Mouse (Mus musculus) hindbrain, embryonic 14.5 days (tissue): ENCODE measurements around the gene Atp6v1f. TPM values are rescaled to one million over a fixed set of nuclear protein-coding genes. Genes with fewer than 3 reads are reported as not detected.

Source experiments
- ATAC-seq: fragments of 200-750 bp; cut with Nextera tagmentation; 2 replicates; pipeline ENCODE4 v1.8.0; 2017; ENCODE audit warnings: moderate number of reproducible peaks, mild to moderate bottlenecking, moderate TSS enrichment, moderate library complexity; ENCODE audit not compliant: low FRiP score
- DNase-seq: peaks from one replicate; pipeline ENCODE4 v3.0.0-alpha.2; 2015; ENCODE audit warnings: low spot score
- H3K27ac ChIP-seq: fragments of 300-500 bp; sonication (generic); 2 replicates; pipeline ENCODE4 v1.5.1; 2014; ENCODE audit warnings: mild to moderate bottlenecking, moderate library complexity
- H3K27me3 ChIP-seq: fragments of 300-500 bp; sonication (generic); 2 replicates; pipeline ENCODE4 v1.6.1; 2014; ENCODE audit warnings: mild to moderate bottlenecking, low read length, mixed read lengths; ENCODE audit not compliant: control insufficient read depth, insufficient read depth
- H3K36me3 ChIP-seq: fragments of 300-500 bp; sonication (generic); replicated peaks from 2 replicates; pipeline ENCODE4 v1.6.1; 2014; ENCODE audit not compliant: control insufficient read depth, insufficient read depth
- H3K4me1 ChIP-seq: fragments of 300-500 bp; sonication (generic); replicated peaks from 2 replicates; pipeline ENCODE4 v1.6.1; 2014; ENCODE audit warnings: antibody characterized with exemption, low read length, mixed read lengths; ENCODE audit not compliant: control insufficient read depth, insufficient read depth
- H3K4me2 ChIP-seq: fragments of 300-500 bp; sonication (generic); replicated peaks from 2 replicates; pipeline ENCODE4 v1.6.1; 2014; ENCODE audit warnings: mild to moderate bottlenecking, moderate library complexity
- H3K4me3 ChIP-seq: fragments of 300-500 bp; sonication (generic); replicated peaks from 2 replicates; pipeline ENCODE4 v1.5.1; 2014; ENCODE audit warnings: mild to moderate bottlenecking, low read length
- H3K9ac ChIP-seq: fragments of 300-500 bp; sonication (generic); 2 replicates; pipeline ENCODE4 v1.6.1; 2014
- H3K9me3 ChIP-seq: fragments of 300-500 bp; sonication (generic); 2 replicates; pipeline ENCODE4 v1.6.1; 2016; ENCODE audit warnings: low read length; ENCODE audit not compliant: control insufficient read depth
- WGBS: fragments of 180-500 bp; shearing (Covaris S2); extraction: QIAGEN DNeasy Blood & Tissue Kit; methylation state at CpG from one replicate; pipeline ENCODE4 v1.1.7; 2014; 5-methylcytosine and 5-hydroxymethylcytosine counted together
- polyA plus RNA-seq: library from polyadenylated mRNA; unstranded; fragments of >200 nt; fragmentation: Nextera tagmentation; extraction: Ambion mirVana; gene quantifications from 2 replicates; pipeline ENCODE4 v1.2.1, GENCODE M21; 2014

The Atp6v1f gene
- polyA plus RNA-seq, 1 experiment from 2014 or later = 346 TPM

DNA sequence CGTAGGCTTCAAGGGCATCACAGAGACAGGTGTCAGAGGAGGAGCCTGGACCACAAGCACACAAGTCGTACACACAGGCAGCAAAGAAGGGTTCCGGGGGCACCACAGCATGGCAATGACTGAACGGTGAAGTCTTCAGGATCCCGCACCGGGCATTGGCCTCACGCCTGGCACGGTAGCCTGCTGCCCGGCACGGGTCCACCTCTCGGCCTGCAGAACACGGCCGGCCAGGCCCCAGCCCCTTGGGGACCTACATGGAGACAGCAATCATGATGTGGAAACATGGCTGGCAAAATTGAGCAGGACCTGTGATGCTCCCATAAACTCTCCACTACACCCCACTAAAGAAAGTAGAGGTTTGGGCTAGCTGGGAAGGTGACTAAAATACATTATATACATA lies 15.2 kb downstream of the Atp6v1f start:
- H3K9me3 ChIP-seq = no peaks in the 10 kb centered on the region
- H3K36me3 ChIP-seq = no peaks in the 10 kb centered on the region
- H3K27me3 ChIP-seq = peaks cover 5% of the 10 kb centered on the region; the same call in 1 of the 2 replicates
- DNase-seq = no peak
- H3K4me2 ChIP-seq = no peak overlapping the region
- H3K9ac ChIP-seq = no peak overlapping the region
- no peak overlapping the region for H3K27ac ChIP-seq
- ATAC-seq = no peak
- H3K4me3 ChIP-seq = no peak overlapping the region
- 94% methylated on average over 13 of the region's 13 CpGs for WGBS
- H3K4me1 ChIP-seq = 0 out of 2 replicates have a peak, but pooled peaks cover 7% of the 10 kb centered on the region

DNA sequence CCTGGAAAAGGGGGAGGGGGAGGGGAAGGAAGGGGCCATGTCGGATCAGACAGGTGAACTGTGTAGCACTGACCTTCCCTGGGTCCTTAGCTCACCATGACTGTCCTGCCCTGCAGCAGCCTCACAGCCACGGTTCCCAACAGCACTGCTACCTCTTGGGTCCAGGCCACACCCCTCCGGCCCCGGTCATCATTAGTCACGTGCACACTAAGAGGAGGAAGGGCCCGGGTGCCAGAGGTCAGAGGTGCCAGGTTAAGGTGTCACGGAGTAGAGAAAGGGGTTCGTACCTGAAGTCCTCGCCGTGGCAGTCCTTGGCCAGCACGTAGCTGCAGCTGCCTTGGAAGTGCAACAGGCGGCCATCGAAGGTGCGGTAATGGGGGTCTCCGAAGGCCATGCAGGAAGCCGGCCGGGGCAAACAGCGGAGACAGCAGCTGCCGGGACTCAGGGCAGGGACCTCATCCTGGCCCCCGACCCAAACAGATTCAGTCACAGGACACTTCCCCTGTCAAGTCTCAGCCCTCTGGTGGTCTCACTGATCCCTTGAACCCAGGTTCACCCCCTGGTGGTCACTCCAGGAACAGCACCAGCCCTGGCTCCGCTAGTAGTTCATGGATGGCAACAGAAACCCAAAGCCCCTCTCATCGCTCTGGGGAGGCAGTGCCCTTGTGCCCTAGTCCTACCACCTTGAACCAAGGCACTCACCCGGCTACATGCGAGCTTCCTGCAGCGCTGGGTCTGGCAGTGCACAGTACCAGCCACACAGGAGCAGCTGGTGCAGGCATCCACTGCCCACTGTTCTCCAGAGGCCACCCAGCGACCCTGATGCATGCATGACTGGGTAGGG lies 17.4 kb downstream of the Atp6v1f start:
- peak overlapping the region; percentile 20; the same call in 1 of the 2 replicates for H3K9ac ChIP-seq
- WGBS = 9% methylated on average over 26 of the region's 26 CpGs

DNA sequence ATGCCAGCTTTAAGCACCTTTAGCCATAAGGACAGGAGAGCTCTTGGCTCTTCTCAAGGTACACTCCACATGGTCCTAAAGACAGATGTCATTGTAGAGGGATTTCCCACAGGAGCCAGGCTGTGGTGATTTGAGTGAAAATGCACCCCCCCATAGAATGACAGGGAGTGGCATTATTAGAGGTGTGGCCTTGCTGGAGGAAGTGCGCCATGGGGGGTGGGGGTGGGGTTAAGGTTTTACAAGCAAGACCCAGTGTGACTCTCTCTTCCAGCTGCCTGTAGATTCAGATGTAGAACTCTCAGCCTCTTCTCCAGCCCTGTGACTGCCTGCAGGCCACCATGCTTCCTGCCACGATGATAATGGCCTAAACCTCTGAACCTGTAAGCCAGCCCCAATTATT lies 18.4 kb downstream of the Atp6v1f start:
- ATAC-seq (no peak), DNase-seq (no peak)
- Histone ChIP-seq H3K9me3 (no peaks in the 10 kb centered on the region), H3K4me3 (no peak overlapping the region), H3K36me3 (no peaks in the 10 kb centered on the region), H3K27me3 (peaks cover 5% of the 10 kb centered on the region; the same call in 1 of the 2 replicates), H3K9ac (no peak overlapping the region), H3K4me2 (no peak overlapping the region), H3K4me1 (0 out of 2 replicates have a peak, but pooled peaks cover 7% of the 10 kb centered on the region), H3K27ac (no peak overlapping the region)
- 48% methylated on average over 2 of the region's 2 CpGs for WGBS

More for the DNA sequence above, 17.4 kb downstream of the Atp6v1f start:
- peak overlapping the region; percentile 52 for H3K4me2 ChIP-seq
- H3K9me3 ChIP-seq = no peaks in the 10 kb centered on the region
- peaks cover 5% of the 10 kb centered on the region; the same call in 1 of the 2 replicates for H3K27me3 ChIP-seq
- H3K36me3 ChIP-seq = no peaks in the 10 kb centered on the region
- 0 out of 2 replicates have a peak overlapping the region, but pooled peaks have one; percentile 15 for H3K4me3 ChIP-seq
- peak; percentile 51; the same call in 1 of the 2 replicates for ATAC-seq
- H3K27ac ChIP-seq = no peak overlapping the region
- DNase-seq = peak; percentile 81
- H3K4me1 ChIP-seq = 0 out of 2 replicates have a peak, but pooled peaks cover 7% of the 10 kb centered on the region

DNA sequence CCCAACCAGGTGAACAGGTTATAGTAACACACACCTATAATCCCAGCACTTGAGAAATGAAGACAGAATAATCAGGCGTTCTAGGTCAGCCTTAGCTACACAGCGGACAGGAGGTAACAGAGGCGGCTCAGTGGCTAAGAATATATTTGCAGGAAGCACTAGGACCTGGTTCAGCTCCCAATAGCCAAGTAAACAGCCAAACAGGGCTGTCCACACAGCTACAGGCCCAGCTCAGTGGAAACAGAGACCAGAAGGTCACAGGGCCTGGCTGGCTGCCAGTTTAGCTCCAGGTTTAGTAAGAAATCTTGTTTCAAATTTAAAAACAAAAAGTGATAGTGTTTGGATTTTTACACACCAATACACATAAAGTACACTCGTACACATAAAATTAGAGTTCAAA lies 26.6 kb downstream of the Atp6v1f start:
- H3K9me3 ChIP-seq = no peaks in the 10 kb centered on the region
- DNase-seq = no peak
- no peak overlapping the region for H3K4me2 ChIP-seq
- WGBS = 85% methylated on average over 4 of the region's 4 CpGs
- H3K4me1 ChIP-seq = no peaks in the 10 kb centered on the region
- H3K9ac ChIP-seq = no peak overlapping the region
- no peak overlapping the region for H3K4me3 ChIP-seq
- H3K27ac ChIP-seq = no peak overlapping the region
- H3K36me3 ChIP-seq = no peaks in the 10 kb centered on the region
- peaks cover 36% of the 10 kb centered on the region for H3K27me3 ChIP-seq
- ATAC-seq = no peak

DNA sequence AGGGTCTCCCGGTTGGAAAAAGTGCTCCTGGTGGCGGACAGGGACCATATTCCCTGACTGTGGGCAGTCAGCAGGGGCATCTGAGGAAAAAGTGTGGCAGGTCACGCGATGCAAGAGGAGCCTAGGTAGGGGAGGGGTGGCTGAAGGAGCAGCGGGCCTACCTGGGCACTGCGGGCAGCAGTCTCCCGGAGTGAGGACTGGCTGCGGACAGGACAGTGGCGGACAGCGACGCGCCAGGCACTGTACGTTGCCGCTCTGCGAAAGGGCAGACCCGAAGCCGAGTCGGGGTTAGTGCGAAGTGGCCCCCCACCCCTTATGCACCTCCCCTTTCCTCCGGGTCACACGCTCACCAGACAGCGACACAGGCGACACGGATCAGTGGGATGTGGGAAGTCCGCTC lies 28.8 kb downstream of the Atp6v1f start:
- peaks cover 36% of the 10 kb centered on the region for H3K27me3 ChIP-seq
- 16% methylated on average over 25 of the region's 25 CpGs for WGBS
- H3K9me3 ChIP-seq = no peaks in the 10 kb centered on the region
- no peak overlapping the region for H3K27ac ChIP-seq
- no peak overlapping the region for H3K9ac ChIP-seq
- no peak for DNase-seq
- no peak overlapping the region for H3K4me3 ChIP-seq
- H3K4me1 ChIP-seq = no peaks in the 10 kb centered on the region
- ATAC-seq = peak; percentile 57; the same call in 1 of the 2 replicates
- H3K36me3 ChIP-seq = no peaks in the 10 kb centered on the region
- H3K4me2 ChIP-seq = no peak overlapping the region

- ATAC-seq = 0 out of 2 replicates have a peak, but pooled peaks have one; percentile 32
- WGBS = 37% methylated on average over 2 of the region's 2 CpGs
- H3K36me3 ChIP-seq = no peaks in the 10 kb centered on the region
- H3K9me3 ChIP-seq = no peaks in the 10 kb centered on the region
- no peak overlapping the region for H3K9ac ChIP-seq
- H3K4me2 ChIP-seq = no peak overlapping the region
- peaks cover 36% of the 10 kb centered on the region for H3K27me3 ChIP-seq
- no peak overlapping the region for H3K4me3 ChIP-seq
- H3K27ac ChIP-seq = no peak overlapping the region
- DNase-seq = no peak
- no peaks in the 10 kb centered on the region for H3K4me1 ChIP-seq
Observed at GRCm38 (mm10) chr6:29497791-29498190, 30.3 kb downstream of the Atp6v1f start.

GRCm38 (mm10) chr6:29500177-29500576 lies 32.7 kb downstream of the Atp6v1f start:
- ATAC-seq (no peak), DNase-seq (no peak)
- no peaks in the 10 kb centered on the region for H3K4me1 ChIP-seq
- H3K27ac ChIP-seq = no peak overlapping the region
- H3K4me3 ChIP-seq = no peak overlapping the region
- no peaks in the 10 kb centered on the region for H3K36me3 ChIP-seq
- H3K4me2 ChIP-seq = no peak overlapping the region
- 92% methylated on average over 7 of the region's 7 CpGs for WGBS
- H3K27me3 ChIP-seq = peaks cover 30% of the 10 kb centered on the region
- H3K9me3 ChIP-seq = no peaks in the 10 kb centered on the region
- H3K9ac ChIP-seq = no peak overlapping the region

DNA sequence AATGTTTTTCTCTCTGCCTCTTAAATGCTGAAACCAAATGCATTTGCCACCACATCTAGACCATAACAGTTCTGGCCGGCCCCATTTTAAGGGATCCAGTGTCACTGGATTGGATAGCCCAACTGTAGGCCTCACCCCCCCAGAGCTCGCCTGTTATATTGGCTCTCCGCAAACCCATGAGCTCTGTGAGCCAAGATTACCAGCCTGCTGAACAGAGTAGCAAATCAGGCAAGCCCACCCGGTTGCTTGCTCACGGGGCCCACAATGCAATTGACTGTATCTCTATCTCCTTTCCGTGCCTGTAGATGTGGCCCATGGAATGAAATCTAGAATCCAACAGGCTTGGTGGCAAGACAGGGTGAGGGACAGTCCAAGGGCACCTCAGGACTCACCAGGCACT lies 33.3 kb downstream of the Atp6v1f start:
- H3K4me3 ChIP-seq = no peak overlapping the region
- WGBS = 92% methylated on average over 6 of the region's 6 CpGs
- ATAC-seq (no peak), DNase-seq (no peak)
- H3K36me3 ChIP-seq = no peaks in the 10 kb centered on the region
- no peak overlapping the region for H3K4me2 ChIP-seq
- H3K9me3 ChIP-seq = no peaks in the 10 kb centered on the region
- no peak overlapping the region for H3K27ac ChIP-seq
- H3K27me3 ChIP-seq = peaks cover 27% of the 10 kb centered on the region
- no peak overlapping the region for H3K9ac ChIP-seq
- no peaks in the 10 kb centered on the region for H3K4me1 ChIP-seq

- H3K9me3 ChIP-seq = no peaks in the 10 kb centered on the region
- H3K9ac ChIP-seq = no peak overlapping the region
- WGBS = 100% methylated on average over 1 of the region's 1 CpGs
- H3K36me3 ChIP-seq = no peaks in the 10 kb centered on the region
- no peak overlapping the region for H3K4me2 ChIP-seq
- ATAC-seq (no peak), DNase-seq (no peak)
- no peaks in the 10 kb centered on the region for H3K4me1 ChIP-seq
- H3K4me3 ChIP-seq = no peak overlapping the region
- peaks cover 27% of the 10 kb centered on the region for H3K27me3 ChIP-seq
- H3K27ac ChIP-seq = no peak overlapping the region
Observed at GRCm38 (mm10) chr6:29501599-29501998, 34.1 kb downstream of the Atp6v1f start.
